Mouse (Mus musculus): ENCODE data around the gene Cngb1.

The Cngb1 gene

GRCm38 (mm10) chr8:95320224-95321139 lies 14.1 kb upstream of the Cngb1 start:
- peak; percentile 90 for DNase-seq

GRCm38 (mm10) chr8:95315350-95315749 lies 9.0 kb upstream of the Cngb1 start:
- DNase-seq, result no peak

DNA sequence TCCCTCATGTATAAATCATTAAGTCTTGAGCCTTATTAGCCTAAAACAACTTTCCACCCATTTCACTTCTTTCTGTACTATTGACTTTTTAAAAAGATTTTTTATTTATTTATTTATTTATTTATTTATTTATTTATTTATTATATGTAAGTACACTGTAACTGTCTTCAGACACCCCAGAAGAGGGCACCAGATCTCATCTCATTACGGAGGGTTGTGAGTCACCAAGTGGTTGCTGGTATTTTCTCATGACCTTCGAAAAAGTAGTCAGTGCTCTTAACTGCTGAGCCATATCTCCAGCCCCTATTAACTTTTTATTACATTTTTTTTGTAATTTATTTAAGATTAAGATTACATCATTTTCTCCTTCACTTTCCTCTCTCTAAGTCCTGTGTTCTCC lies 8.3 kb upstream of the Cngb1 start:
- DNase-seq, result no peak

DNA sequence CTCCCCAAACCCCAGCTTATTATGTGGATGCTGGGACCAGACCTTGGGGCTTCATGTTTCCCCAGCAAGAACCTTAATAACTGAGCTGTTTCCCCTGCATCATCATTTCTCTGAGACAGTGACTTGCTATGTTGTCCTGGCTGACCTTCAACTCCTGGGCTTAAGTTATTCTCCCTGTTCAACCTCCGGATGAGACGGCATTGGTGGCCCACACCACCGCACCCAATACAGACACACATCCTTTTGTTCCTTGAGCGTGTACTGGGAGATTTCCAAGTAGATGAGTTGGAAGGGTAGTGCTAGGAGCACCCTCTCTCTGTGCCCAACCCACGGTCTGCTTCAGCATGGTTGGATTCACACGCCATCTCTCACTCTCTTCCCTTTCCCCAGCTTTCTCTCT lies 7.5 kb upstream of the Cngb1 start:
- DNase-seq, result no peak

DNA sequence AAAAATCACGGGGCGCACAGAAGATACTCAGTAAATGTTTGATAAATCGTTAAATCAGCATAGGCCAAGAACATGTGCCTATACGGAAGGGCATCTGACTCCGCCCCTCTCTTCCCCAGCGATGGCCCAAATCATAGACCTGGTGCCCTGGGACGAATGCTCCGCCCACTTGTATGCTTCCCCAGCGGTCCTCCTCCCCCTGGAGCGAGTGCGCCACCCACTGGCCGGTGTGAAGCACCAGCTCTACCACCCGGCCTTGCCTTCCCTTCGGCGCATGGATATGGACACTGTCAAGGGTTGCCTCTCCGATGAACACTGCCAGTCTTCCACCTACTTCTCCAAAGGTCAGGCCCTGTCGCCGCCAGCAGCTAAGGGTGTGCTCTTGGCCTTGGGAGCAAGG lies 6.5 kb upstream of the Cngb1 start:
- peak; percentile 24 for DNase-seq

- DNase-seq, result no peak
These were observed 4.1 kb upstream of the Cngb1 start, which contains the start of gene Tepp for GRCm38 (mm10) chr8:95310342-95310970. Gene Tepp (plus strand): TSS chr8:95310566.

GRCm38 (mm10) chr8:95305526-95305925 lies 859 bp downstream of the Cngb1 start:
- no peak for DNase-seq

DNA sequence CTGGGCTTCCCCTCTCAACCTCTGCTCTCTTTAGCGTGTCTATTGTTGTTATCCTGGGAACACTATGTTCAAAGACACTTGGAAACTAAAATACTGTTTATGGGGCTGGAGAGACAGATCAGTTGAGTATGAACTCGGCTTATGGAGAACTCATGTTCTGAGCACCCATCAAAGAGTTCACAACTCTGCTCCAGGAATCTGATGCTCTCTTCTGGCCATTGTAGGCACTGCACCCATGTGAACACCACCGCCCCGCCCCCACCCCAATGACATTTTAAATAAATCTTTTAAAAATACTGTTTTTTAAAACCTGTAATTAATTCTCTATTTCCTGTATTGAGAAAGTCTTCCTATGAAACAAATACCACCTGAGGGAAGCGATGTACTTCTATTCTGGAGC lies 4.0 kb downstream of the Cngb1 start:
- DNase-seq, result peak; percentile 53

GRCm38 (mm10) chr8:95293891-95294290 lies 12.5 kb downstream of the Cngb1 start:
- no peak for DNase-seq

DNA sequence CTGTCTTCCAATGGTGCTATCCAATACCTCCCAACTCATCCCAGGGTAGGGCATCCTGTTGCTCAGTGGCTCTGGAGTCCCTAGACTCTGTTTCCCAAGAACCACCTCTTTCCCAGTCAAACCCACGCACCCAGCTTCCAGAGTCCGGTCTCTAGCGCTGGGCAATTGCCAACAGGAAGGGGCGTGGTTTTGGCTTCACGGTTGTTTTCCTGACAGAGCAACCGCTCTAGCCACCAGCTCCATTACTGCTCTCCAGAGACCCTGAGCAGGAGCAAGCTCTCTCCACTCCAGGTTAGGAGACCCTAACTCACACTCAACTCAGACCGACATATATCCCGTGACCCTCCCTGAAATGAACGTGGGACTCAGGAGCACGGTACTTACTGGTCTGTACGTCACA lies 13.2 kb downstream of the Cngb1 start:
- DNase-seq, result no peak

GRCm38 (mm10) chr8:95289066-95289650 lies 17.2 kb downstream of the Cngb1 start:
- DNase-seq, result no peak

- DNase-seq, result no peak
These were observed 24.9 kb downstream of the Cngb1 start for GRCm38 (mm10) chr8:95281493-95281892.

DNA sequence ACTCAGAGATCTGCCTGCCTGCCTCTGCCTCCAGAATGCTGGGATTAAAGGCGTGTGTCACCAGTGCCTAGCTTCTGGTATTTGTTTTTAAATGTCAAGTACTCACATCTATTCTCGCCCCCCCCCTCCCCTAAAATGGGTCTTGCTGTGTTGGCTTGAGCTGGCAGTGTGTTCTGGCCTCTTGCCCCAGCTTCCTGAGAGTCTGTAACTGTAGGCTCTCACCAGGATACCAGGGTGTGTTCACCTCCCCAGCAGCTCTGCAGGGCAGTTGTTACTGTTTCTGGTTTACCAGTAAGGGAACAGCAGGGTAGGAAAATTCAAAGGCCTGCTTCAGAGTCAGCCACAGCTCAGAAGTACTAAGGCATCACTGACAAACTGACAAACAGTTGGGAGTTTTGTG lies 33.5 kb downstream of the Cngb1 start:
- DNase-seq, result no peak

DNA sequence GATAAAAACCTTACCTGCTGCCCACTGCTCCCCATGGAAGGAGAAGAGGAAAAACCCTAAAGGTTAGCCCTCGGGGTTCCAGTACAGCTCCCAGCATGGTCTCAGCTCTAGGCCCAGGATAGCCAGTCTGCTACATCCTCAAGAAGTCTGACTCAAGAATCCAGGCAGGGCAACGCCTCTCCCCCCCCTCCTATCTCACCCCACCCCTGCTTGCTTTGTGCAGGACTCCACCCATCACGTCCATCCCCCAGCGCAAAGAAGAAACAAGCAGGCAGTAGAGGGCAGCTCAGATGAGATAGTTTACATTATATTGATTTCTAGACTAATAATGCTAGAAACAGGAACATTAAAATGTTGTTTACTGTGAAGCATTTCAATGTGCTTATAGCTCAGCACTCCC lies 34.5 kb downstream of the Cngb1 start:
- DNase-seq, result no peak

DNA sequence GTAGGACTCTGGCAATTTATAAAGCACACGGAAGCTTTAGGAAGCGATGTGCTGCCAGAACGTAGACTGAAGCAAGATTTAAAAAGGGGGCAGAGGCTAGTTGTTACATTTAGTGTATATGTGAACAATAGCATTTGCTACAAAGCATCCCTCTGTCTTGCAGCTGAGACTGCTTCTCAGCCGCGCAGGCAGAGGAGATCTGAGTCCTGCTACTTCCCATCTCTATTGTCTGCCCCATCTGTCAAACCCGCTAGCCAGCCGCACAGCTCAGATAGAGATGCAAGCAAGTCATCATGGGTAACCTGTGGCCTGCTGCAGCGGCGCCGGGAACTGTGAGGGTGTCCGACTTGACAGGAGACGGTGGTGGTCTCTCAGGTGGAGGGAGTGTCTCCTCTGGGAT lies 35.9 kb downstream of the Cngb1 start:
- DNase-seq, result no peak

GRCm38 (mm10) chr8:95262181-95262580 lies 44.2 kb downstream of the Cngb1 start:
- DNase-seq, result no peak

- no peak for DNase-seq
These were observed 50.8 kb downstream of the Cngb1 start for GRCm38 (mm10) chr8:95255611-95256010.

- DNase-seq, result peak; percentile 98
These were observed 51.6 kb downstream of the Cngb1 start for GRCm38 (mm10) chr8:95254564-95255434.

GRCm38 (mm10) chr8:95252056-95252455 lies 54.3 kb downstream of the Cngb1 start:
- DNase-seq, result no peak

GRCm38 (mm10) chr8:95249847-95250246 lies 56.5 kb downstream of the Cngb1 start:
- peak; percentile 71 for DNase-seq

GRCm38 (mm10) chr8:95247277-95247676 lies 59.1 kb downstream of the Cngb1 start:
- DNase-seq, result peak; percentile 72

- DNase-seq, result peak; percentile 93
These were observed 61.2 kb downstream of the Cngb1 start for GRCm38 (mm10) chr8:95245180-95245579.

GRCm38 (mm10) chr8:95243853-95244252 lies 62.5 kb downstream of the Cngb1 start:
- no peak for DNase-seq

Measured in thymus, postnatal 14 days (tissue).